Mouse (Mus musculus): Measurements from ENCODE around the gene Upk3bl. TPM values are rescaled to one million over a fixed set of nuclear protein-coding genes. Genes with fewer than 3 reads are reported as not detected.
A peak's percentile ranks its signal among the peaks of the same experiment; 100 is the strongest.
"Not testable (repeated sequence)": the region's sequence is repeated elsewhere in the genome, so short reads cannot be mapped to it uniquely, and the experiment has no call there.

Gene Upk3bl
- total RNA-seq, 2 experiments from 2014 or later, result not detected

- DNase-seq (ENCODE audit: low spot score in 2 of 2), result peak in 1 of 2 experiments; percentile 29
Measured at GRCm38 (mm10) chr5:136084144-136084881, 30.0 kb downstream of the Upk3bl start.

GRCm38 (mm10) chr5:136084891-136085651, 30.8 kb downstream of the Upk3bl start:
- peak; percentile 39 to 55 for DNase-seq (ENCODE audit: low spot score in 2 of 2)

DNA sequence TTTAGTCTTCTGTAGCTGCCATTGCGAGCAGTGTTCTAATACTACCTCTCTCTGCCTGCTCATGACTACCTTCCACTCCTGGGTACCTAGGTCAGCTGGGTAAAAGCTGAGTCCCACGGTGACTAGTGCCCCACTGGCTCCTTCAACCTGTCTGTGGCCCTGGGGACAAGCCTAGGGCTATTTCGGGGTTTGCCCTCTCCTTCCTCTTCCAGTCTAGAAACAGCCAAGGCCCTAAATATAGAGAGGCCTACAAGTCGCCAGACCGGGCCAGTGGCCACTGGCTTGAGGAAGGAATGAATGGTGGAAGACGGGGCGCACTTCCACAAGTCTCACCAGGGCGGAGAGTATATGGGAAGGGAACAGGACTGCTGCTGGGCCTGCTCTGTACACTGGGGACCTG, 32.0 kb downstream of the Upk3bl start:
- DNase-seq (ENCODE audit: low spot score in 2 of 2), result no peak

GRCm38 (mm10) chr5:136088821-136089575, 34.7 kb downstream of the Upk3bl start:
- DNase-seq (ENCODE audit: low spot score in 2 of 2), result no peak

DNA sequence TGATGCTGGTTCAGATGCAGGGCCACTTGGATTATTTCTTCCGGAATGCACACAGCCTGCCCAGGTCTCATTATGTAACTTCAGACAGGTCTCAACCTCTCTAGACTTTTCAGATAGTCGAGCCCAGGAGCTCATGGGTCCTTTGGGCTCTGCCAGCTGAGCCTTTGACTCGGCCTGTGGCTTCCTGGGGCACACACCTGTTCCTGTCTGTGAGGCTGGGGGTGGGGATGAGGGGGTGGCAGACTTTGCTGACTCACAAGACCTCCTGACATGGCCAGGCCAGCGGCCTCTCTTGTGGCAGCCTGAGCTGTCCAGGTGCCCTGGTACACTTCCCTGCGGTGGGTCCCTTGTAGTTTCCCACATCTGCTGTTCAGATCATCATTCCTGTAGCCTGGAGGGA, 37.6 kb downstream of the Upk3bl start:
- no peak for DNase-seq (ENCODE audit: low spot score in 2 of 2)

- DNase-seq (ENCODE audit: low spot score in 2 of 2), result no peak
Measured at GRCm38 (mm10) chr5:136094249-136095010, 40.1 kb downstream of the Upk3bl start.

DNA sequence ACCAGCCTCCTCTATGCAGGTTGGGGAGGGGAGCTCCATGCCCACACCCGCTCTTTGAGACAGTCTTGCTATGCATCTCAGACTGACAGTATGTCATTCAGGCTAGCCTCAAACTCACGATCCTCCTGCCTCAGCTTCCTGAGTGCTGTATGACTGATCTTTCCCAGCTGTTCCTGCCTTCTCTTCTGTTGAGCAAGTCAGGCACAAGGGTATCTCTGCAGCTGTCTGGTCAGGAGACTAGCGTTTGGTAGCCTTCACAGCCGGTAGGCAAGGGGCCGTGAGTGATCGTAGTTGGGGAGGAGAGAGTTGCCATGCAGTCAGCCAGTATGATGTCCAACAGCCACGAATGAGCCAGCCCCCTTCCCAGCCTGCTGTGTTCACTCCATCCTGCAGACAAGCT, 40.8 kb downstream of the Upk3bl start:
- DNase-seq (ENCODE audit: low spot score in 2 of 2), result no peak

- DNase-seq (ENCODE audit: low spot score in 2 of 2), result no peak
Measured at GRCm38 (mm10) chr5:136098536-136098935, 44.2 kb downstream of the Upk3bl start.

DNA sequence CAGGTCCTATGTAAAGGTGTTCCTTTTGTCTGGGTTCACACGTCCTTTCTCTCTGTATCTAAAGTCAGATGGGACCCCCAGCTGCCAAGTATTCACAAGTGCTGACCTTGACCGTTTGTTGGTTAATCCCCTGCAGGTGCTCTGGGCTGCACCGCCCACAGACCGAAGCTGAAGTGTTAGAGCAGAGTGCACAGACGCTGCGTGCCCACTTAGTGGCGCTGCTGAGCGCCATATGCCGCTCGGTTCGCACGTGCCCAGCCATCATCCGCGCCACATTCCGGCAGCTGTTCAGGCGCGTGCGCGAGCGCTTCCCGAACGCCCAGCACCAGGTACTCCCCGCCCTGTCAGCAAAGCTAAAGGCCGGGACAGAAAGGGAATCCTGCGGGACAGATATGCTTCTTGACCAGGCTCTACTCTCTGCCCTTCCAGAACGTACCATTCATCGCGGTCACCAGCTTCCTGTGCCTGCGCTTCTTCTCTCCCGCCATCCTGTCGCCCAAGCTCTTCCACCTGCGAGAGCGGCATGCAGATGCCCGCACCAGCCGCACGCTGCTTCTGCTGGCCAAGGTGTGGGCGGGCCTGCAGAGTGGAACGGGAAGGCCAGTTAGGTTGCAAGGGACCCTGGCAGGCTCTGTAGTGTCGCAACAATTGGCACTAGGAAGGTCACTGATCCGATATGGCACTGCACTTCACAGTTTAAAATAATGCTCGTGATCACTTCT, 48.0 kb downstream of the Upk3bl start:
- peak; percentile 56 to 68 for DNase-seq (ENCODE audit: low spot score in 2 of 2)

DNA sequence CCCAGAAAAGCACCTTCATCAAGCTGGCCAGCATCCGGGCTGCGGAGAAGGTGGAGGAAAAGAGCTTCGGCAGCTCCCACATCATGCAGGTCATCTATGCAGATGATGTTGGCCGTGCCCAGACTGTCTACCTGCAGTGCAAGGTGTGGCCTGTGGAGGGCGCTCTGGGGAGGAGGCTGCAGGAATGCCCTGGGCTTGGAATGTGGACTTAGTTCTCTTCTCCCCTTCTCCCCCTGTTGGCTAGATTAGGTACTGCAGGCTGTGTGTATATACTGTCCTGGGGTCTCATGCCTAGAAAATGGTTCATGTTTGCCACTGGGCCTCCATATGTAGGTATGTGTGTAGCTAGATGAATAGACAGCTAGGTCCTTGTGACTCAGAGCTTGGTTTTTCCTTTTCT, 50.2 kb downstream of the Upk3bl start:
- DNase-seq (ENCODE audit: low spot score in 2 of 2), result no peak

- no peak for DNase-seq (ENCODE audit: low spot score in 2 of 2)
Measured at GRCm38 (mm10) chr5:136108486-136108885, 54.2 kb downstream of the Upk3bl start.

- no peak for DNase-seq (ENCODE audit: low spot score in 2 of 2)
Measured at GRCm38 (mm10) chr5:136109042-136109441, 54.8 kb downstream of the Upk3bl start.

- DNase-seq (ENCODE audit: low spot score in 2 of 2), result not testable (repeated sequence)
Measured at GRCm38 (mm10) chr5:136113546-136113945, 59.3 kb downstream of the Upk3bl start.

Small RNA genes lying within 50 kb of the gene (microRNA-seq; reads per million reads assigned to microRNA genes)
- gene Mir7035 (ENCODE audit: borderline number of aligned reads in 2 of 2), result 4.3 reads per million in 2 experiments

Other genes starting within 250 kb of the Upk3bl start
- gene Srrm3, start 247.6 kb upstream of the Upk3bl start, total RNA-seq (2021), result 1 to 10 TPM; 2.6 to 4.2 TPM
- gene Hspb1, start 166.6 kb upstream of the Upk3bl start, total RNA-seq (2021), result 1,000 to 10,000 TPM in 1 of 2 experiments, 100 to 1,000 TPM in 1; 220 to 1,206 TPM
- 100 to 1,000 TPM; 665 to 853 TPM for gene Ywhag, start 119.9 kb upstream of the Upk3bl start, total RNA-seq (2021)
- 1 to 10 TPM; 3.3 to 4.3 TPM for gene Ssc4d, start 80.0 kb upstream of the Upk3bl start, total RNA-seq (2021)
- gene Zp3, start 74.4 kb upstream of the Upk3bl start, total RNA-seq (2021), result not detected
- gene Dtx2, start 59.7 kb upstream of the Upk3bl start, total RNA-seq (2021), result 10 to 100 TPM; 12.8 to 18.7 TPM
- 10 to 100 TPM in 1 of 2 experiments, 1 to 10 TPM in 1; 7.4 to 14.0 TPM for gene Upk3b, start 16.0 kb upstream of the Upk3bl start, total RNA-seq (2021)
- gene Rasa4, start 29.4 kb downstream of the Upk3bl start, total RNA-seq (2021), result 10 to 100 TPM; 11.9 to 14.7 TPM
- gene Polr2j, start 62.1 kb downstream of the Upk3bl start, total RNA-seq (2021), result 10 to 100 TPM; 70.3 to 78.0 TPM
- 10 to 100 TPM; 11.0 to 11.4 TPM for gene Lrwd1, start 81.6 kb downstream of the Upk3bl start, total RNA-seq (2021)
- 1 to 10 TPM; 8.3 to 8.5 TPM for gene Alkbh4, start 81.7 kb downstream of the Upk3bl start, total RNA-seq (2021)
- 1 to 10 TPM; 2.7 to 3.4 TPM for gene Orai2, start 116.2 kb downstream of the Upk3bl start, total RNA-seq (2021)
- gene Prkrip1, start 144.5 kb downstream of the Upk3bl start, total RNA-seq (2021), result 10 to 100 TPM; 38.7 to 48.9 TPM
- 10 to 100 TPM; 21.8 to 85.0 TPM for gene Sh2b2, start 192.1 kb downstream of the Upk3bl start, total RNA-seq (2021)

Data from adrenal gland, adult 18-20 months (tissue).